37 mouse cellular contexts compared by ENCODE assay signal in genomic region chr7:19682979-19683378, GRCm38 (mm10). TPM values are rescaled to one million over a fixed set of nuclear protein-coding genes. Genes with fewer than 3 reads are reported as not detected.
DNase-seq lines count a peak whose midpoint lies in the region; ATAC-seq and TF ChIP-seq lines count a peak whose summit lies in the region.
"Had no signal": no experiment of that assay in that cellular context is flagged by ENCODE, and none has a peak within 500 bp of the region (broad histone marks: within the 10 kb centered on the region; RNA-seq: fewer than 3 reads in every experiment).

No protein-coding gene starts in this region.

- H3K36me3 ChIP-seq in liver, adult 2 months (ENCODE audit: control insufficient read depth, insufficient read depth, low read length): 0 out of 2 replicates have a peak, but pooled peaks cover 2% of the 10 kb centered on the region
- H3K36me3 ChIP-seq in liver, embryonic 11.5 days (ENCODE audit: control insufficient read depth, insufficient read depth, low read length): no peaks in the 10 kb centered on the region
- no peaks in the 10 kb centered on the region for H3K36me3 ChIP-seq in lung, embryonic 16.5 days (ENCODE audit: control insufficient read depth, insufficient read depth, low read length)
- no peaks in the 10 kb centered on the region for H3K36me3 ChIP-seq in macrophage (ENCODE audit: inconsistent target)
- H3K36me3 ChIP-seq: embryonic facial prominence, embryonic 10.5 days; embryonic facial prominence, embryonic 15.5 days; forebrain, embryonic 12.5 days; heart, embryonic 15.5 days; kidney, embryonic 15.5 days; limb, embryonic 13.5 days; midbrain, embryonic 13.5 days had no signal

- no peak for TF ChIP-seq POLR2A in liver, adult 2 months (IDR thresholded peaks at IDR 0.05; ENCODE audit: extremely low read depth, insufficient read depth, low read length)
- no peak for TF ChIP-seq POLR2A in lung, adult 2 months (IDR thresholded peaks at IDR 0.05; ENCODE audit: borderline replicate concordance, extremely low read depth, low read depth, low read length)

- POLR2A ChIA-PET in Patski (lab: Charles Lee): no interaction called here

- H3K79me2 ChIP-seq in liver, adult 2 months (ENCODE audit: control insufficient read depth, insufficient read depth, low read length): peaks cover 5% of the 10 kb centered on the region; the same call in 1 of the 2 replicates
- H3K79me2 ChIP-seq in macrophage (ENCODE audit: inconsistent target): no peaks in the 10 kb centered on the region

- H3K4me2 ChIP-seq in liver, embryonic 11.5 days: no peak overlapping the region
- no peak overlapping the region for H3K4me2 ChIP-seq in lung, embryonic 16.5 days (ENCODE audit: low read depth, low read length)
- H3K4me2 ChIP-seq: embryonic facial prominence, embryonic 15.5 days; forebrain, embryonic 12.5 days; heart, embryonic 15.5 days; kidney, embryonic 15.5 days; limb, embryonic 13.5 days; midbrain, embryonic 13.5 days had no signal

- peak overlapping the region; percentile 33 for H3K9ac ChIP-seq in liver, adult 2 months (ENCODE audit: low read depth, low read length)
- no peak overlapping the region for H3K9ac ChIP-seq in liver, embryonic 11.5 days (ENCODE audit: low read depth, low read length)
- H3K9ac ChIP-seq in lung, embryonic 16.5 days (ENCODE audit: low read length): no peak overlapping the region
- H3K9ac ChIP-seq: embryonic facial prominence, embryonic 15.5 days; forebrain, embryonic 12.5 days; forebrain, postnatal 0 days; heart, embryonic 15.5 days; kidney, embryonic 15.5 days; limb, embryonic 13.5 days; midbrain, embryonic 13.5 days had no signal

- H3K27me3 ChIP-seq in liver, adult 2 months (ENCODE audit: control insufficient read depth, insufficient read depth, low read length): no peaks in the 10 kb centered on the region
- H3K27me3 ChIP-seq in liver, embryonic 11.5 days (replicated peaks; ENCODE audit: control insufficient read depth, insufficient read depth, low read length): no peaks in the 10 kb centered on the region
- no peaks in the 10 kb centered on the region for H3K27me3 ChIP-seq in lung, embryonic 16.5 days (ENCODE audit: control insufficient read depth, insufficient read depth, low read depth, low read length)
- H3K27me3 ChIP-seq in Patski: no peaks in the 10 kb centered on the region
- H3K27me3 ChIP-seq: embryonic facial prominence, embryonic 15.5 days; forebrain, embryonic 12.5 days; heart, embryonic 15.5 days; kidney, embryonic 15.5 days; limb, embryonic 13.5 days; midbrain, embryonic 13.5 days had no signal

- no peak for ATAC-seq in liver, embryonic 11.5 days (replicated peaks; ENCODE audit: low FRiP score)
- 0 out of 2 replicates have a peak, but pooled peaks have one; percentile 24 for ATAC-seq in lung, embryonic 16.5 days (ENCODE audit: low read depth)
- no peak for ATAC-seq in Patski
- ATAC-seq: forebrain, postnatal 0 days; hindbrain, embryonic 16.5 days; midbrain, embryonic 13.5 days had no signal

- in situ Hi-C loops in Patski (cut with MboI; ENCODE audit: low pct_unique_long_range_greater_than_20kb): no loop called here

- H3K27ac ChIP-seq in liver, adult 2 months (replicated peaks; ENCODE audit: insufficient read depth, low read depth, low read length): peak overlapping the region; percentile 69
- no peak overlapping the region for H3K27ac ChIP-seq in liver, embryonic 11.5 days (ENCODE audit: low read depth, low read length)
- H3K27ac ChIP-seq in lung, embryonic 16.5 days (ENCODE audit: low read length): peak overlapping the region; percentile 70
- H3K27ac ChIP-seq in macrophage: peak overlapping the region; percentile 57
- H3K27ac ChIP-seq: embryonic facial prominence, embryonic 10.5 days; embryonic facial prominence, embryonic 15.5 days; forebrain, embryonic 12.5 days; heart, embryonic 15.5 days; kidney, embryonic 15.5 days; limb, embryonic 13.5 days; midbrain, embryonic 13.5 days had no signal

- 53% methylated on average over 3 of the region's 3 CpGs for WGBS in liver, adult 2 months
- 75% methylated on average over 3 of the region's 3 CpGs for WGBS in liver, embryonic 11.5 days
- WGBS in lung, embryonic 16.5 days: 53% methylated on average over 3 of the region's 3 CpGs
- 56% methylated on average over 3 of the region's 3 CpGs for WGBS in lung, adult 2 months
- 78% methylated on average over 3 of the region's 3 CpGs for WGBS in macrophage (ENCODE audit: missing documents)

- no peaks in the 10 kb centered on the region for H3K9me3 ChIP-seq in liver, embryonic 11.5 days (ENCODE audit: control insufficient read depth, low read length)
- no peaks in the 10 kb centered on the region for H3K9me3 ChIP-seq in lung, embryonic 16.5 days (ENCODE audit: control insufficient read depth, low read length)
- H3K9me3 ChIP-seq: embryonic facial prominence, embryonic 10.5 days; embryonic facial prominence, embryonic 15.5 days; forebrain, embryonic 12.5 days; heart, embryonic 15.5 days; kidney, embryonic 15.5 days; limb, embryonic 13.5 days; midbrain, embryonic 13.5 days had no signal

- no peak for DNase-seq in liver, adult 2 months (ENCODE audit: extremely low read depth, low read depth, low spot score)
- no peak for DNase-seq in liver, embryonic 11.5 days (ENCODE audit: low spot score)
- no peak for DNase-seq in lung, adult 2 months
- peak; percentile 50 for DNase-seq in Patski (ENCODE audit: low read depth, low spot score)
- no peak for DNase-seq in right cerebral cortex, postnatal 36 days (ENCODE audit: low spot score in 2 of 2)
- DNase-seq: adrenal gland, postnatal 25 days; cerebellum, adult 2 months; cerebellum, postnatal 25 days; forebrain, postnatal 0 days; gastrocnemius, postnatal 10 days; kidney, adult 18-20 months; kidney, postnatal 25 days; lung, adult 18-20 months; thymus, postnatal 14 days had no signal

- no peak overlapping the region for H3K4me3 ChIP-seq in liver, adult 2 months (ENCODE audit: insufficient read depth, low read depth, low read length)
- H3K4me3 ChIP-seq in liver, embryonic 11.5 days (ENCODE audit: low read depth, low read length): no peak overlapping the region
- H3K4me3 ChIP-seq in lung, embryonic 16.5 days (ENCODE audit: low read length): no peak overlapping the region
- no peak overlapping the region for H3K4me3 ChIP-seq in lung, adult 2 months (replicated peaks; ENCODE audit: extremely low read depth, low read depth, low read length)
- H3K4me3 ChIP-seq in macrophage (ENCODE audit: inconsistent target): no peak overlapping the region
- H3K4me3 ChIP-seq: embryonic facial prominence, embryonic 10.5 days; embryonic facial prominence, embryonic 15.5 days; forebrain, embryonic 12.5 days; heart, embryonic 15.5 days; kidney, embryonic 15.5 days; limb, embryonic 13.5 days; midbrain, embryonic 13.5 days had no signal

- CTCF ChIA-PET in Patski (lab: Charles Lee): interaction anchor here (0.8 to 2.0 kb wide), 3 partner anchors 10 to 18 kb away, joined by 3 to 5 read pairs (median 4); no protein-coding TSS in a partner anchor

- TF ChIP-seq CTCF in liver, adult 2 months (IDR thresholded peaks at IDR 0.05; ENCODE audit: low read depth, low read length): no peak
- TF ChIP-seq CTCF in lung, adult 2 months (IDR thresholded peaks at IDR 0.05; ENCODE audit: insufficient read depth, low read length): no peak
- TF ChIP-seq CTCF in Patski (IDR thresholded peaks at IDR 0.05): no peak

- peaks cover 28% of the 10 kb centered on the region for H3K4me1 ChIP-seq in liver, adult 2 months (ENCODE audit: control insufficient read depth, insufficient read depth, low read length)
- H3K4me1 ChIP-seq in liver, embryonic 11.5 days (replicated peaks; ENCODE audit: control insufficient read depth, insufficient read depth, low read length): peaks cover 14% of the 10 kb centered on the region
- H3K4me1 ChIP-seq in lung, embryonic 16.5 days (replicated peaks; ENCODE audit: control insufficient read depth, insufficient read depth, low read length): peaks cover 4% of the 10 kb centered on the region
- no peaks in the 10 kb centered on the region; the same call in 1 of the 2 replicates for H3K4me1 ChIP-seq in lung, adult 2 months (ENCODE audit: control insufficient read depth, insufficient read depth, low read length)
- H3K4me1 ChIP-seq: forebrain, embryonic 12.5 days; midbrain, embryonic 13.5 days had no signal

RNA-seq across cellular contexts. Expression of gene Apoc4, which starts 1.7 kb away (rescaled TPM):
- 2,758 and 2,845 TPM in 2 replicates for total RNA-seq in liver, adult 2 months (2014; rRNA removed)
- 3,664 and 4,159 TPM in 2 replicates for polyA plus RNA-seq in liver, adult 2 months (2012; rRNA removed)
- polyA plus RNA-seq in liver, embryonic 11.5 days (2014; fragmentation: Nextera tagmentation; extraction: Ambion mirVana): 4.8 and 5.4 TPM in 2 replicates
- 0.34 and 6.1 TPM in 2 replicates for polyA plus RNA-seq in lung, embryonic 16.5 days (2015; fragmentation: Nextera tagmentation; extraction: Ambion mirVana)
- polyA plus RNA-seq in lung, adult 2 months (2012; rRNA removed): 1.1 and 1.4 TPM in 2 replicates
- polyA plus RNA-seq in Patski (2021) (0.09 TPM), macrophage (2018) (1.1 TPM in 1 of 3 replicates, not detected in the others)
- total RNA-seq in macrophage (2018; cell fraction: chromatin; rRNA removed): under 1 TPM in 1 of 26 experiments, not detected in 25; 0.33 TPM
- 1 to 10 TPM in 1 of 26 experiments, under 1 TPM in 19, not detected in 6; 0.27 to 1.0 (median 0.52) TPM for total RNA-seq in macrophage (2018; cell fraction: cytosol; rRNA removed)
- total RNA-seq in macrophage (2018; cell fraction: nucleus; rRNA removed): not detected
- total RNA-seq: forebrain, postnatal 0 days; heart, adult 8-10 months; heart, postnatal 25 days; layer of hippocampus, adult 18-20 months; layer of hippocampus, postnatal 10 days; left cerebral cortex, adult 18-20 months; left cerebral cortex, postnatal 14 days had no signal
- polyA plus RNA-seq: cerebellum, adult 2 months; embryonic facial prominence, embryonic 10.5 days; forebrain, embryonic 12.5 days; forebrain, postnatal 0 days; hindbrain, embryonic 11.5 days; hindbrain, embryonic 16.5 days; intestine, embryonic 14.5 days; limb, embryonic 13.5 days; midbrain, embryonic 13.5 days had no signal

RNA-seq across cellular contexts. Expression of gene Gm44805, which starts 1.8 kb away (rescaled TPM):
- 38.2 and 45.8 TPM in 2 replicates for total RNA-seq in liver, adult 2 months (2014; rRNA removed)
- polyA plus RNA-seq in liver, adult 2 months (2012; rRNA removed): 86.3 and 159 TPM in 2 replicates
- polyA plus RNA-seq in liver, embryonic 11.5 days (2014; fragmentation: Nextera tagmentation; extraction: Ambion mirVana): not detected in 2 replicates
- polyA plus RNA-seq in lung, embryonic 16.5 days (2015; fragmentation: Nextera tagmentation; extraction: Ambion mirVana): not detected in 2 replicates
- polyA plus RNA-seq in lung, adult 2 months (2012; rRNA removed): not detected in 2 replicates
- polyA plus RNA-seq in Patski (2021) (not detected), macrophage (2018) (not detected in 3 replicates)
- total RNA-seq in macrophage (2018; cell fraction: chromatin; rRNA removed): 1 to 10 TPM in 1 of 26 experiments, not detected in 25; 2.2 TPM
- 1 to 10 TPM in 1 of 26 experiments, under 1 TPM in 1, not detected in 24; 0.49 to 1.2 TPM for total RNA-seq in macrophage (2018; cell fraction: cytosol; rRNA removed)
- not detected for total RNA-seq in macrophage (2018; cell fraction: nucleus; rRNA removed)
- total RNA-seq: forebrain, postnatal 0 days; gastrocnemius, postnatal 10 days; heart, adult 8-10 months; heart, postnatal 25 days; layer of hippocampus, adult 18-20 months; layer of hippocampus, postnatal 10 days; left cerebral cortex, adult 18-20 months; left cerebral cortex, postnatal 14 days; megakaryocyte, adult 5-6 weeks; monocyte, adult 5-6 weeks had no signal
- polyA plus RNA-seq: cerebellum, adult 2 months; embryonic facial prominence, embryonic 10.5 days; embryonic facial prominence, embryonic 15.5 days; forebrain, embryonic 12.5 days; forebrain, postnatal 0 days; gonadal fat pad, adult 2 months; hindbrain, embryonic 11.5 days; hindbrain, embryonic 16.5 days; intestine, embryonic 14.5 days; limb, embryonic 13.5 days; midbrain, embryonic 13.5 days; neural tube, embryonic 14.5 days had no signal

RNA-seq across cellular contexts. Expression of gene Apoc2, which starts 5.2 kb away (rescaled TPM):
- 283 and 389 TPM in 2 replicates for total RNA-seq in liver, adult 2 months (2014; rRNA removed)
- 221 and 425 TPM in 2 replicates for polyA plus RNA-seq in liver, adult 2 months (2012; rRNA removed)
- 235 and 244 TPM in 2 replicates for polyA plus RNA-seq in liver, embryonic 11.5 days (2014; fragmentation: Nextera tagmentation; extraction: Ambion mirVana)
- polyA plus RNA-seq in lung, embryonic 16.5 days (2015; fragmentation: Nextera tagmentation; extraction: Ambion mirVana): 3.3 and 20.9 TPM in 2 replicates
- polyA plus RNA-seq in lung, adult 2 months (2012; rRNA removed): 1.9 and 5.1 TPM in 2 replicates
- not detected for polyA plus RNA-seq in Patski (2021)
- 1 to 10 TPM in 11 of 26 experiments, not detected in 15; 1.3 to 3.4 (median 2.2) TPM for total RNA-seq in macrophage (2018; cell fraction: chromatin; rRNA removed)
- total RNA-seq in macrophage (2018; cell fraction: cytosol; rRNA removed): 10 to 100 TPM; 21.6 to 44.6 (median 31.8) TPM
- total RNA-seq in macrophage (2018; cell fraction: nucleus; rRNA removed): 10 to 100 TPM in 4 of 26 experiments, 1 to 10 TPM in 22; 2.1 to 15.0 (median 5.5) TPM
- polyA plus RNA-seq in macrophage (2018): 31.8 to 82.7 TPM (median 33.3 TPM) in 3 replicates
- total RNA-seq: adrenal gland, postnatal 25 days; heart, postnatal 25 days; layer of hippocampus, adult 18-20 months; layer of hippocampus, postnatal 10 days; left cerebral cortex, adult 18-20 months; left cerebral cortex, postnatal 14 days had no signal
- polyA plus RNA-seq: cerebellum, adult 2 months; forebrain, embryonic 12.5 days; hindbrain, embryonic 11.5 days; hindbrain, embryonic 16.5 days had no signal

RNA-seq across cellular contexts. Expression of gene Apoc1, which starts 9.5 kb away (rescaled TPM):
- 7,017 and 7,765 TPM in 2 replicates for total RNA-seq in liver, adult 2 months (2014; rRNA removed)
- 5,801 and 8,240 TPM in 2 replicates for polyA plus RNA-seq in liver, adult 2 months (2012; rRNA removed)
- polyA plus RNA-seq in liver, embryonic 11.5 days (2014; fragmentation: Nextera tagmentation; extraction: Ambion mirVana): 173 and 199 TPM in 2 replicates
- 28.4 and 34.9 TPM in 2 replicates for polyA plus RNA-seq in lung, embryonic 16.5 days (2015; fragmentation: Nextera tagmentation; extraction: Ambion mirVana)
- polyA plus RNA-seq in lung, adult 2 months (2012; rRNA removed): 25.9 and 29.2 TPM in 2 replicates
- polyA plus RNA-seq in Patski (2021): 1.6 TPM
- 1 to 10 TPM in 1 of 26 experiments, not detected in 25; 2.8 TPM for total RNA-seq in macrophage (2018; cell fraction: chromatin; rRNA removed)
- total RNA-seq in macrophage (2018; cell fraction: cytosol; rRNA removed): 1 to 10 TPM in 25 of 26 experiments, under 1 TPM in 1; 0.93 to 9.2 (median 2.6) TPM
- 1 to 10 TPM in 8 of 26 experiments, not detected in 18; 1.8 to 6.1 (median 2.3) TPM for total RNA-seq in macrophage (2018; cell fraction: nucleus; rRNA removed)
- 4.3 to 4.7 TPM (median 4.4 TPM) in 3 replicates for polyA plus RNA-seq in macrophage (2018)
- polyA plus RNA-seq: small intestine, adult 2 months had no signal

RNA-seq across cellular contexts. Expression of gene Apoe, which starts 16.0 kb away (rescaled TPM):
- total RNA-seq in liver, adult 2 months (2014; rRNA removed): 23,407 and 25,019 TPM in 2 replicates
- polyA plus RNA-seq in liver, adult 2 months (2012; rRNA removed): 39,394 and 43,401 TPM in 2 replicates
- 1,439 and 1,470 TPM in 2 replicates for polyA plus RNA-seq in liver, embryonic 11.5 days (2014; fragmentation: Nextera tagmentation; extraction: Ambion mirVana)
- 470 and 554 TPM in 2 replicates for polyA plus RNA-seq in lung, embryonic 16.5 days (2015; fragmentation: Nextera tagmentation; extraction: Ambion mirVana)
- polyA plus RNA-seq in lung, adult 2 months (2012; rRNA removed): 815 and 1,134 TPM in 2 replicates
- 6.0 TPM for polyA plus RNA-seq in Patski (2021)
- 100 to 1,000 TPM in 24 of 26 experiments, 10 to 100 TPM in 2; 88.7 to 552 (median 167) TPM for total RNA-seq in macrophage (2018; cell fraction: chromatin; rRNA removed)
- over 10,000 TPM in 1 of 26 experiments, 1,000 to 10,000 TPM in 25; 2,271 to 10,488 (median 5,747) TPM for total RNA-seq in macrophage (2018; cell fraction: cytosol; rRNA removed)
- 1,000 to 10,000 TPM in 25 of 26 experiments, 100 to 1,000 TPM in 1; 950 to 5,502 (median 3,280) TPM for total RNA-seq in macrophage (2018; cell fraction: nucleus; rRNA removed)
- 11,661 to 20,761 TPM (median 14,221 TPM) in 3 replicates for polyA plus RNA-seq in macrophage (2018)

Comparison
In these comparisons a context has a peak if more than half of its experiments do, and no peak if none do; other contexts are left out.
1. RNA of gene Apoc4, which starts 1.7 kb away (polyA plus RNA-seq): 3,664 to 4,159 TPM in liver, adult 2 months; 4.8 to 5.4 TPM in liver, embryonic 11.5 days, 1.1 to 1.4 TPM in lung, adult 2 months, 0.34 to 6.1 TPM in lung, embryonic 16.5 days, 1.1 TPM in macrophage and 0.09 TPM in Patski (single experiment); every median in the first group is over 100 times any median in the second.
2. RNA of gene Gm44805, which starts 1.8 kb away (polyA plus RNA-seq): 86.3 to 159 TPM in liver, adult 2 months; not detected in liver, embryonic 11.5 days, not detected in lung, embryonic 16.5 days, not detected in lung, adult 2 months, not detected in Patski (single experiment) and not detected in macrophage; every median in the first group is over 10 times any median in the second.